Mouse (Mus musculus): ENCODE data around the gene Ky.

DNA sequence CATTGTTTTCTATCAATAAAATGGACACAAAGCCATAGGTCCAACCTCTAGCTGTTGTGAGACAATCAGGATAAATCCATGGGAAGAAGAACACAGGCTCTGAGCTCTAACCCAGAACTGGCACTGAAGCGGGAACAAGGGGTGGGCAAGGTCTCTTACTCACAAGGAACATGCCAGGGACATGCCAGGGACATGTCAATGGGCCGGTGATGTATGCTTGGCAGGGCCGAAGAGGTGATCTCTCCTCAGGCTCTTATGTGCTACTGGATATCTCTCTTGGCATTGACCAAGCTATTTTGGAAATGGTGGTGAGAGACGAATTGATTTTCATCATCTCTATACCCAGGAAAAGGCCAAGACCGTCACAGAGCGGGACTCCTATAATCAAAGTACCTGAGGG lies 6.8 kb upstream of the Ky start:
- no peak for TF ChIP-seq POLR2A (IDR thresholded peaks at IDR 0.05; ENCODE audit: insufficient read depth, low read depth, low read length)
- no peak for TF ChIP-seq CTCF (IDR thresholded peaks at IDR 0.05; ENCODE audit: insufficient read depth, low read depth, low read length)

Data from olfactory bulb, adult 2 months (tissue).